Mouse (Mus musculus) central nervous system, embryonic 14 days (tissue): Measurements from ENCODE around the gene Cd209f. TPM values are rescaled to one million over a fixed set of nuclear protein-coding genes. Genes with fewer than 3 reads are reported as not detected.

Experiments used
- polyA plus RNA-seq: library from polyadenylated mRNA; depleted of rRNA; stranded (reverse); fragments of >200 nt; gene quantifications from 2 replicates; pipeline ENCODE4 v1.2.3, GENCODE M21; 2012; rRNA removed

The Cd209f gene
- 0.09 TPM in 1 of 2 replicates, not detected in the other for polyA plus RNA-seq

GRCm38 (mm10) chr8:4105735-4106134, at the start of gene Cd209f:
Gene Cd209f (minus strand): TSS chr8:4105835.

GRCm38 (mm10) chr8:4133798-4134197, 28.2 kb upstream of the Cd209f start, which contains the start of gene Cd209g:
Gene Cd209g (plus strand): TSS chr8:4134098.

Other genes with a start within 250 kb of the Cd209f start
- not detected in 2 replicates for gene Cd209d, start 227.3 kb downstream of the Cd209f start, polyA plus RNA-seq
- gene Cd209b, start 179.0 kb downstream of the Cd209f start, polyA plus RNA-seq = not detected in 2 replicates
- 0.04 TPM in 2 replicates for gene Cd209c, start 151.1 kb downstream of the Cd209f start, polyA plus RNA-seq
- gene Cd209g, start 28.3 kb upstream of the Cd209f start, polyA plus RNA-seq = not detected in 2 replicates
- gene Evi5l, start 60.7 kb upstream of the Cd209f start, polyA plus RNA-seq = 86.5 and 91.0 TPM in 2 replicates
- 47.9 and 51.3 TPM in 2 replicates for gene Prr36, start 111.6 kb upstream of the Cd209f start, polyA plus RNA-seq
- gene Lrrc8e, start 121.0 kb upstream of the Cd209f start, polyA plus RNA-seq = 0.02 and 0.09 TPM in 2 replicates
- 70.2 TPM in 2 replicates for gene Map2k7, start 132.9 kb upstream of the Cd209f start, polyA plus RNA-seq
- 7.2 and 7.3 TPM in 2 replicates for gene Gm49320, start 133.0 kb upstream of the Cd209f start, polyA plus RNA-seq
- gene Tgfbr3l, start 142.4 kb upstream of the Cd209f start, polyA plus RNA-seq = 48.0 and 49.4 TPM in 2 replicates
- gene Snapc2, start 147.2 kb upstream of the Cd209f start, polyA plus RNA-seq = 62.6 and 65.5 TPM in 2 replicates
- 350 and 390 TPM in 2 replicates for gene Ctxn1, start 153.4 kb upstream of the Cd209f start, polyA plus RNA-seq
- gene Timm44, start 170.1 kb upstream of the Cd209f start, polyA plus RNA-seq = 78.4 and 88.7 TPM in 2 replicates
- 16.1 and 17.8 TPM in 2 replicates for gene Ccl25, start 219.4 kb upstream of the Cd209f start, polyA plus RNA-seq
- 52.0 and 54.8 TPM in 2 replicates for gene Elavl1, start 219.6 kb upstream of the Cd209f start, polyA plus RNA-seq